Mouse (Mus musculus): ENCODE measurements around the gene Ms4a6c.

DNA sequence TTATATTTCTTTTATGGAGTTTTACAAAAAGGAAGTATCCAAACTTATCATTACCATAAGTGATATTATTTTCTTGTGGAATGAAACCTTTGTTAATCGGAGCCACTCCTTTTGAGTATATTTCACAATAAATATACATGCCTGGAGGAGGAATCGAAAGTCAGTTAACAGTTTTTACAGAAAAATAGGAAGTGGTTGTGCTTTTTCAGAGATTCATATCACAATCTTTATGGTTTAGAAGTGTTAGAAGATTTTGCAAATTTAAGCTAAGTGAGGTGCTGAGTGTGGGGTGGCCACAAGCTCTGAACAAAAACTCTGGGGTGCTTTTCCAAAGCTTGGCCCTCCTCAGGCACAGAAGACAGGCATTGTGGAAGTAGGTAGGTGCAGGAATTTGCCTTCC, 21.9 kb upstream of the Ms4a6c start:
- TF ChIP-seq TAL1 (IDR thresholded peaks at IDR 0.05; ENCODE audit: low read length) (no peak), GATA1 (IDR thresholded peaks at IDR 0.05; ENCODE audit: low read length) (no peak)
